Mouse (Mus musculus): ENCODE measurements around the gene Tmem121b.

The Tmem121b gene

GRCm38 (mm10) chr6:120465393-120465792 lies 28.2 kb downstream of the Tmem121b start:
- DNase-seq (ENCODE audit: low spot score), result no peak

- DNase-seq (ENCODE audit: low spot score), result no peak
Observed at GRCm38 (mm10) chr6:120464406-120464939, 29.1 kb downstream of the Tmem121b start.

- DNase-seq (ENCODE audit: low spot score), result peak; percentile 53
Observed at GRCm38 (mm10) chr6:120463884-120464283, 29.7 kb downstream of the Tmem121b start.

- DNase-seq (ENCODE audit: low spot score), result peak; percentile 81
Observed at GRCm38 (mm10) chr6:120463086-120463871, 30.3 kb downstream of the Tmem121b start, which contains the start of gene Il17ra. Gene Il17ra, plus strand, starts transcription at chr6:120463247.

- DNase-seq (ENCODE audit: low spot score), result no peak
Observed at GRCm38 (mm10) chr6:120462251-120462650, 31.4 kb downstream of the Tmem121b start.

GRCm38 (mm10) chr6:120461217-120461616 lies 32.4 kb downstream of the Tmem121b start:
- no peak for DNase-seq (ENCODE audit: low spot score)

- no peak for DNase-seq (ENCODE audit: low spot score)
Observed at GRCm38 (mm10) chr6:120457751-120458150, 35.9 kb downstream of the Tmem121b start.

GRCm38 (mm10) chr6:120457074-120457473 lies 36.5 kb downstream of the Tmem121b start:
- peak; percentile 34 for DNase-seq (ENCODE audit: low spot score)

GRCm38 (mm10) chr6:120454627-120455077 lies 39.0 kb downstream of the Tmem121b start:
- no peak for DNase-seq (ENCODE audit: low spot score)

- DNase-seq (ENCODE audit: low spot score), result no peak
Observed at GRCm38 (mm10) chr6:120453556-120453955, 40.1 kb downstream of the Tmem121b start.

- no peak for DNase-seq (ENCODE audit: low spot score)
Observed at GRCm38 (mm10) chr6:120453103-120453445, 40.5 kb downstream of the Tmem121b start.

- DNase-seq (ENCODE audit: low spot score), result no peak
Observed at GRCm38 (mm10) chr6:120452384-120453102, 41.1 kb downstream of the Tmem121b start.

GRCm38 (mm10) chr6:120450208-120450607 lies 43.4 kb downstream of the Tmem121b start:
- DNase-seq (ENCODE audit: low spot score), result no peak

GRCm38 (mm10) chr6:120443363-120444355 lies 49.9 kb downstream of the Tmem121b start:
- DNase-seq (ENCODE audit: low spot score), result no peak

GRCm38 (mm10) chr6:120442171-120442749 lies 51.3 kb downstream of the Tmem121b start:
- DNase-seq (ENCODE audit: low spot score), result no peak

Data from c-Kit-positive CD71-positive TER-119-positive erythroid progenitor cells, embryonic 14.5 days (primary cell).